Mouse (Mus musculus): ENCODE results near the gene Zfp790.

Gene Zfp790

GRCm38 (mm10) chr7:29815910-29816429, at the start of gene Zfp790:
Zfp790 (plus strand) TSS chr7:29816114.
- DNase-seq = peak; percentile 95

DNA sequence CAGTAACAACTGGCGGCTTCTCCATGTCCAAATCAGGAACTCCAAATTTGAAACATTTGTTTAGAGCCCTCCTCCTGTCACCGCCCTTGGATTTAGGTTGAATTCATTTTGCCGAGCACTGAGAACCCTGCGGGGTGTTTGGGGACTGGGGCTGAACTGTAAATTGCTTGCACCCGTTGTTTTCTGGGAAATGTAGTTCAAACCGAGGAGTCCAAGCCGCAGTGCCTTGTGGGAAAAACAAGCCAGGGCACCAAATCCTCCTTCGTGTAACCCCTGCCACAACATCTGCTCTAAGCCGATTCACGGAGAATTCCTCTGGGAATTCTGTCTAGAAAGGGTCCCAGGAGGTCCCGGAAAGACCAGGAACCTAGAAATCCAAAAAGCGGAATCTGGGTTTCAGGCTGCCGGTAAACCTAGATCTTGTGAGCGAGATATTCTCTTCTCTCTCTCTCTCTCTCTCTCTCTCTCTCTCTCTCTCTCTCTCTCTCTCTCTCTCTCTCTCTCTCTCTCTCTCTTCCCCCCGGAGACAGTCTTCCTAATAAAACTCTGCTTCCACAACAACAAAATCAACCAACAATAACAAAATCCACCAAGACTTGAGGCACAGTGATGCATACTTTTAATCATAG, 48.7 kb upstream of the Zfp790 start:
- DNase-seq = peak; percentile 92

DNA sequence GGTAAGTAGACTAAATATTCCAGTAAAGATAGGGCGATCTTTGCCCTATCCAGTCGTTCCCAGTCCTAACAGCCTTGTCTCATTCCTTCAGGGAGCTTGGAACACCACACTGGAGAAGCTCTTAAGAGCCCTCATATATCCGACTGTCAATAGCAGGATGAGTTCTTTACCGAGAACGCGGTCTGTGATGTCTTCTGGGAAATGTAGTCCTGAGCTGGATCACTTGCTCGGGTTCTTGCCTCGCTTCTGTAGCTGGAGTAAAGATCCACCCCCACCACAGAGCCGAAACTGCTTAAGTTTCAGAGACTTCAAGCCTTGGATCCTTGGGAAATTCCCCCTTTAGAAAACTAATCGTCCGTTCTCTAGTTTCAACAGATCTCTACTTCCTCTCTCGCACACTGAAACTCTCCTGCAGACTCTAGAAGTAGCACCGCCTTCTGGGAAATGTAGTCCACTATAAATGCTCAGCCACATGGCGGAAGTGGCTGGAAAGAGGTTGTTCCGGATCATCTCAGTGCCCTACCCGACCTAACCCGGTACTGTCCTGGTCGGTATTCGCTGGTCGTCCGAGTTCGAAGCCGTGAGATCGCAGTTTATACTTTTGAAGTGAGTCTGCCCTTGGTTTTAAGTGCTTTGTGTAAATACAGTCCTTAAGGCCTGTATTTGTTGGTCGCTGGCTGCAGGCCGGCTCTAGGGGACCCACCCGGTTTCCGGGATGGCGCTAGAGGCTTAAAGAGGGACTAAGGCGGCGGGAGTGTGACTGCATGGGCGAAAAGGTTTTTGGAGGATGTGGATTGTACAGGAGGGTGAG, 47.6 kb upstream of the Zfp790 start, which contains the start of gene Zfp84:
TSS of gene Zfp84 (plus strand) at position 463 of the 811 bp plus-strand sequence.
- peak; percentile 94 for DNase-seq

DNA sequence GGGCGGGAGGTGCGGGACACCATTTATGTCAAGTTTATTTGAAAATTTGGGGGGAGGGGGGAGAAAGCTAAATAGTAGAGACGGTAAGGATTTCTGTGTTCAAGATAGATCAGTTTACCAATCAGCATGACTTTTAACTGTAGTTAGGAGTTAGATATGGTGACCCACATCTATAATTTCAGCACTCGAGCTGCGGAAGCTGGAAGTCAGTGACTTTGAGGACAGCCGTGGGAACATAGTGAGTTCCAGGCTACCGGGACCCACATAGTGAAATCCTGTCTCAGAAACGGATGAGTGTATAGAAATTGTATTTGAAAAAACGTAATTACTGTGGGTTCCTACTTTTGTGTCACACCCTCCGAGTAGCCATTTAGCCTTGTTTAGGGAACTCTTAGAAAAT, 46.9 kb upstream of the Zfp790 start:
- no peak for DNase-seq

- DNase-seq = no peak
Observed at GRCm38 (mm10) chr7:29773503-29773902, 42.4 kb upstream of the Zfp790 start.

GRCm38 (mm10) chr7:29774371-29774770, 41.5 kb upstream of the Zfp790 start:
- no peak for DNase-seq

DNA sequence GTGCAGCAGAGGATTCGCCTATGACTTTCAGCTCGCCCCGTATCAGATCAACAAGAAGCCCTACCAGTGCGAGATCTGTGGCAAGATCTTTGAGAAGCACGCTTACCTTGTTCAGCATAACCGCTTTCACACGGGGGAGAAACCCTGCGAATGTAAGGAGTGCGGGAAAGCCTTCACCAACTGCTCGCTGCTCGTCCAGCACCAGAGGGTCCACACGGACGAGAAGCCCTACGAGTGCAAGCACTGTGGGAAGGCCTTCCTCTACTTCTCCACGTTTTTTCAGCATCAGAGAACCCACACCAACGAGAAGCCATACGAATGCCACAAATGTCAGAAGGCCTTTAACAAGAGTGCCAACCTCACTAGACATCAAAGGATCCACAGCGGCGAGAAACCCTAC, 39.3 kb upstream of the Zfp790 start:
- no peak for DNase-seq

DNA sequence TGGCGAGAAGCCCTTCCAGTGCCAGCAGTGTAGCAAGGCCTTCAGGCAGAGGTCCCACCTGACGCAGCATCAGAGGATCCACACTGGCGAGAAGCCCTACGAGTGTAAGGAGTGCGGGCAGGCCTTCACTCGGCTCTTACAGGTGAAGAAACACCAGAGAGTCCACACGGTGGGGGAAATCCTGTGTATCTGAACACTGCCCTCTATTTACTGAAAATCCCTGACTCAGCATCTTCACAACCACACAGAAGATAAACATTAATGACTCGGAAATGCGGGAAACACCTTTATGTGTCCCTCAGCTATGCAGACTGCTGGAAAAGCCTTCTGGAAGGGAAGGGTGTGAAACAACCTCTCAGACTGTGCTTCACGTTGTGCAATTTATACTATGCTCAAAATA, 38.5 kb upstream of the Zfp790 start:
- DNase-seq = no peak

GRCm38 (mm10) chr7:29783871-29784551, 31.9 kb upstream of the Zfp790 start, which contains the start of gene Zfp30:
Zfp30 (plus strand) TSS chr7:29783998.
- peak; percentile 90 for DNase-seq

DNA sequence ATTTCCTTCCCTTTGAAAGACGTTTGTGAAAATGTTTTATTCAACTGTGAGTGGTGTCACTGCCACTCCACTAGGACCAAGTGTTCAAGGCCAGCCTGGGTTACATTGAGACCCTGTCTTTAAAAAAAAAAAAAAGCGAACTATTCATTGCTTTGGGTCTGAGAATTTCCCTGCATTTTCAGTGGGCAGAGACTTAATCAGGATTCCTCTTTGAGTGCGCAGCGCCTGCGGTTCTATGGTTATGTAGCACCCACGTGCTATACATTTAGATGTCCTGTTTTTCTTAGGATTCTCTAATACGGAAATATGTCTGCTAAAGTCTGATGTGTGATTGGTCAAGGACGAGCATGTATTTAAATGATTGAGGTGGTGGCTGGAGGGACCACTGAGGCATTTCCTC, 30.9 kb upstream of the Zfp790 start:
- no peak for DNase-seq

GRCm38 (mm10) chr7:29785888-29786287, 30.0 kb upstream of the Zfp790 start:
- DNase-seq = no peak

- no peak for DNase-seq
Observed at GRCm38 (mm10) chr7:29792906-29793305, 23.0 kb upstream of the Zfp790 start.

DNA sequence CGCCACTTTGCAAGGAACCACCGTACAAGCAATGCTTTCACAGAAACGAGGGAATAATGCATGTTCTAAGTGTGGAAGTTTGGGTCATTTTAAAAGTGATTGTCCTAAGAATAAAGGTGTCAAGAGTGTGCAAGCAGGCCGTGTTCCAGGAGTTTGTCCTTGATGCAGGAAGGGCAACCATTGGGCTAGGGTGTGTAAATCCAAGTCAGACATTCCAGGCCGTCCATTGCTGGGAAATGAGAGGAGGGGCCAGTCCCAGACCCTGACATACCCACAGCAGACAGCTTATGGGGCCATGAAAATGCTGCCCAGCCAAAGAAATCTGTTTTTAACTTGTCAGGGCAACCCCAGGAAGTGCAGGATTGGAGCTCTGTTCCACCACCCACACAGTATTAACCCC, 8.9 kb upstream of the Zfp790 start:
- no peak for DNase-seq

GRCm38 (mm10) chr7:29812244-29812643, 3.7 kb upstream of the Zfp790 start:
- DNase-seq = no peak

GRCm38 (mm10) chr7:29814381-29814780, 1.5 kb upstream of the Zfp790 start:
- DNase-seq = no peak

GRCm38 (mm10) chr7:29815061-29815784, 691 bp upstream of the Zfp790 start:
- no peak for DNase-seq

DNA sequence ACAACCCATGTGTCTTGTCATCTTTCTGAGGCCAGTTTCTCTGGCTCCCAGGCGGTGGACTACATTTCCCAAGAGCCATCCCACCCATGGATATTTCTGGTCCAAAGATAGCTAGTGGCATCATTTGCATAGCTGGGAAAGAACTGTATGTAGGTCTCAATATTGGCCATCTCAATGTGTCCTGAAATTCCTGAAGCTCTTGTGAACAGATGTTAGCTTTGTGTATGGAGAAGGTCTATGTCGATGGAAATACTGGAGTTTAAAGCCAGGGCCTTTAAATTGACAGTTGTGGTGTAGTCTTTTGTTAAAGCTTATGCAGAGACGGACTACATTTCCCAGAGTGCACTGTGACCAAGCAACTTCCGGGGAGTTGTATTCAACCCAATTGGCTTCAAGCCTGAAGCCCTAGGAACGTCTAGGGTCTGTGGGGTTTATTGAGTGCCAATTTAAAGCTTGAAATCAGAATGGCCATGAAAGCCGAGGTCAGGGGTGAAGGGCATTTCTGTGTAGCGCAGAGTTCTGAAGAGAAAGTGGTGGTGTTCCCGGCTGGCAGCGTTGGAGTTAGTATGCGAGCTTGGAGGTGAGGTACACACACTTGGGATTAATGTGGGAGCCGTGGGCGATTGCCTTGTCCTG, 2.8 kb downstream of the Zfp790 start:
- DNase-seq = peak; percentile 88

GRCm38 (mm10) chr7:29828001-29828400, 12.1 kb downstream of the Zfp790 start:
- no peak for DNase-seq

GRCm38 (mm10) chr7:29829804-29830203, 13.9 kb downstream of the Zfp790 start:
- no peak for DNase-seq

GRCm38 (mm10) chr7:29836816-29837215, 20.9 kb downstream of the Zfp790 start:
- no peak for DNase-seq

DNA sequence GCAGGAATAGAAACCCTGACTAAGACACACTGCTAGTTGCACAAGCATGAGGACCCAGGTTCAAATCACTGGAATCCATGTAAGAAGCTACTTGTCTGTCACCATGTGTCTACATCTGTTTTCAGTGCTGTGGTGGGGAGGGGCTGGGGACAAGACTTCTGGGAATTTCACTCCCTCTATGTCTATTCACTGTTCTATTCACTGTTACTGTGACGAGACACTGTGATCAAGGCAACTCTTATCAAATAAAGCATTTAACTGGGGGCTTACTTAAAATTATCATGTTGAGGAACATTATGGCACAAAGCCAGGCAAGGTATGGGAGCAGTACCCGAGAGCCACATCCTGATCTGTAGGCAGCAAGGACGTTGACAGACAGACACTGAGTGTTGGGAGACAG, 23.3 kb downstream of the Zfp790 start:
- DNase-seq = no peak

- no peak for DNase-seq
Observed at GRCm38 (mm10) chr7:29842105-29842504, 26.2 kb downstream of the Zfp790 start.

Data from lung, postnatal 10 days (tissue).